ENCODE assay signal across 23 mouse cellular contexts in the genomic region with DNA sequence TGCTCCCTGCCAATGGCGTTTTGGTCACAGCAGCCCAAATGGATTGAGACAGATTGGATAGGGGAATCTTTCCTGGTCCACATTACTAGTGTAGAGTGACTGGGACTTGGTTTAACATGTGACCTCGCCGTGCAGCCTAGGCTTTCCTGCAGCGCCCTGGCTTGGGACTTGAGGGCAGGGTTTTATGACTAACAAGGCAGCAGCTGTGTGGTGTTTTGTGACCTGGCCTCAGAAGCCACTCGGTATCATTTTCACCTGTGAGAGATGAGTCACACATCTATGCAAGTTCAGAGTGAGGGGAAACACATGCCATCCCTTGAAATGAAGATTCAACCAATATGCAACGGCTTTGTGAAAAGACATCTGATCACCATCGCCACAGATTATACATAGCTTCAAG. TPM values are rescaled to one million over a fixed set of nuclear protein-coding genes. Genes with fewer than 3 reads are reported as not detected.
"Had no signal": no experiment of that assay in that cellular context is flagged by ENCODE, and none has a peak within 500 bp of the region (broad histone marks: within the 10 kb centered on the region; RNA-seq: fewer than 3 reads in every experiment).

No protein-coding gene starts in this region.

- H3K4me3 ChIP-seq: kidney, embryonic 15.5 days; limb, embryonic 12.5 days; limb, embryonic 15.5 days; midbrain, embryonic 13.5 days; neural tube, embryonic 12.5 days; neural tube, embryonic 15.5 days had no signal

- DNase-seq: kidney, adult 11 months; kidney, adult 8-10 months; kidney, postnatal 10 days; kidney, postnatal 4 days; layer of hippocampus, postnatal 36 days; left cerebral cortex, postnatal 4 days; liver, postnatal 0 days; lung, embryonic 14.5 days; retina, postnatal 1 day; right cerebral cortex, postnatal 25 days; thymus, adult 2 months; thymus, postnatal 14 days; thymus, postnatal 4 days had no signal

- H3K27ac ChIP-seq: kidney, embryonic 15.5 days; limb, embryonic 12.5 days; limb, embryonic 15.5 days; liver, embryonic 14.5 days; macrophage; midbrain, embryonic 13.5 days; neural tube, embryonic 12.5 days; neural tube, embryonic 15.5 days; stomach, postnatal 0 days had no signal

RNA-seq across cellular contexts. Expression of gene Pdlim3, which starts 7.6 kb away (rescaled TPM):
- total RNA-seq: megakaryocyte, adult 5-6 weeks had no signal

RNA-seq across cellular contexts. Expression of gene Ccdc110, which starts 56.7 kb away (rescaled TPM):
- total RNA-seq: megakaryocyte, adult 5-6 weeks had no signal
